Mouse (Mus musculus) spleen, adult 2 months (tissue): ENCODE results near the gene Tapbp.

ENCODE experiments used
- CTCF ChIP-seq: fragments of 200-500 bp; IDR thresholded peaks from 2 replicates; pipeline ENCODE4 v1.5.1; 2011; ENCODE audit warnings: mild to moderate bottlenecking, inconsistent platforms; ENCODE audit not compliant: insufficient read depth, insufficient read length, insufficient replicate concordance; ENCODE audit errors: extremely low read depth
- POLR2A ChIP-seq: fragments of 200-500 bp; IDR thresholded peaks from 2 replicates; pipeline ENCODE4 v1.6.1; 2011; ENCODE audit warnings: low read depth, low read length, inconsistent platforms

DNA sequence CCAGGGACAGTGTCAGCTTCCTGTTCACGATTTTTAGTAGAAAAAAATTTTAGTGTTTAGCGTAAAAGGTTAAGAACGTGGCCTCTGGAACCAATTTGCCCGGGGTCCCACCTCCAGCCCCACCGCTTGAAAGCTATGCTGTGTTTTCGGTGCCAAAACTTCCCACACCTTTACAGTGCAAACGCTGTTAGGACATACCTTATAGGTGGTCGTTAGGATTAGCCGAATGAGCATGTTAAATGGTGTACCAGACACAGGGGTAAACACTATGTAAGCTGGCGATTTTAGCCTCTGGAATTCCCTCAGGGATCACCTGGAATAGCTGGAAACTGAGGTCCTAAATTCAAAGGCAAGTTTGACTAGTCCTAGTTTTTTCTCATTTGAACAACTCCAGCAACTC lies 40.6 kb downstream of the Tapbp start:
- TF ChIP-seq CTCF (no peak), POLR2A (no peak)
